Mouse (Mus musculus) CD4-positive, CD25-positive, alpha-beta regulatory T cell, adult 4 months (primary cell): Measurements from ENCODE around the gene Llph. TPM values are rescaled to one million over a fixed set of nuclear protein-coding genes. Genes with fewer than 3 reads are reported as not detected.

Experiments
- ATAC-seq: one replicate; pipeline ENCODE4 v1.8.0; 2017
- polyA plus RNA-seq, 2 experiments: library from polyadenylated mRNA; unstranded; fragments of 100-300 nt; shearing (Covaris generic); gene quantifications; one replicate each; pipeline ENCODE4 v1.2.1; 2017

Gene Llph
- polyA plus RNA-seq, 2 experiments from 2014 or later: 56.9 to 77.4 TPM

GRCm38 (mm10) chr10:120279482-120280128, 52.7 kb downstream of the Llph start:
- no peak for ATAC-seq

GRCm38 (mm10) chr10:120280375-120280774, 53.5 kb downstream of the Llph start:
- ATAC-seq: no peak

- no peak for ATAC-seq
These were observed 54.8 kb downstream of the Llph start for GRCm38 (mm10) chr10:120281700-120282099.

Other genes with a start within 250 kb of the Llph start
- 10 to 100 TPM; 10.5 to 14.7 TPM for gene Helb, start 114.1 kb upstream of the Llph start, polyA plus RNA-seq
- gene Tmbim4, start 25.5 kb upstream of the Llph start, polyA plus RNA-seq: 100 to 1,000 TPM; 129 to 132 TPM
- gene Irak3, start 24.9 kb upstream of the Llph start, polyA plus RNA-seq: 1 to 10 TPM; 3.9 to 4.5 TPM
- gene Hmga2, start 249.4 kb downstream of the Llph start, polyA plus RNA-seq: under 1 TPM in 1 of 2 experiments, not detected in 1; 0.36 TPM